Mouse (Mus musculus): ENCODE data around the gene Tenm3.

Tenm3 gene

DNA sequence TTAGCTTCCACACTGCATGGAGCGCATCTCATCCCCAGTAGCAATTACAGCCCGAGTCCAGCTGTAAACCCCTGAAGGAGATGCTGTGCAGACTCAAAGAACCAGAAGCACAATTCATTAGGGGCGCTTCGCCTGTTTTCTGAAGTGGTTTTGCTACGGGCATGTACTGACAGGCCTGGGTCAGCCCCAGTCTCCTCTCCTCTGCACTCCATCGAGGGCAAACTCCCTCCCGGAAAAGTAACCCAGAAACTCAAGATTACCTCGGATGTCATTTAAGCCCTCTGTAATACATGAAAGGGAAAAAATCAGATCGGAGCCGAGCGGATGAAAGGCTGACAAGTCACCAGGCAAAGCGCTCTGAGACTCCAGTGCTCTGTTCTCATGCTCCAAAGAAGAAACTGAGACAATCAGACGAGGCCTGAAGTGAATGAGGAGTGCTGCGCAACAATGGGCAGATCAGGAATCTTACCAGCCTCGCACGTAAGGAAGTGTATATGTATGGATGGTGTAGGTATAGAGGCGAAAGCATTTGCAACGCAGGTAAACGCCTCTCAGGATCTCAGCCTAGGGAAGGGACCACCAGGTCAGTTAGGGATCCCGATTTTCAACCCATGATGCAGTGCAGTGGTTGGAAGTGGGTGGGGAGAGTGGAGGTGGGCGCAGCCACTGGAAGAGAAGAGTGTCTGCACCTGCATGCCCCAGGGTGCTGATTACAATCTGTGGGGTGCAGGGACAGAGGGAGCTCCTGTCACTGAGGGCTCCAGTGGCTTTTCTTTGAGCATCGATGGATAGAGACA is 387.2 kb downstream of the Tenm3 start:
- no peak for DNase-seq (ENCODE audit: low spot score in 2 of 2)

DNA sequence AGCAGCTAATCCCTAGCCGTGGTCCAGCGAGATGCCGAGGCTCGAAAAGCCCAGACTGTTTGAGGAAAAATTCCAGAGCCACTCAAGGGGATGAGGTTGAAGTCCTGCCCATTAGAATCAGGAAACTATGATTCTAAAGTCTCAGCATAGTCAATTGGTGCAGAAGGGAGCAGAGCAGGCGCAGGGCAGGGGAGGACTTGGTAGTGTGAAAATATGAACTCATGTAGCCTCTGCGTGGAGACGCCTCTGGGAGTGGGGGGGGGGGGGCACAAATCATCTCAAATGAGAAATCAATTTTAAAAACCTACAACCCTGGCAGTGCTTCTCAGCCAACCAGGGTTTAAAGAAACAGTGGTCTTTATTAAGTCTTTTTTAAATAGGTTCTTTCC is 392.5 kb downstream of the Tenm3 start:
- DNase-seq (ENCODE audit: low spot score in 2 of 2), result no peak

DNA sequence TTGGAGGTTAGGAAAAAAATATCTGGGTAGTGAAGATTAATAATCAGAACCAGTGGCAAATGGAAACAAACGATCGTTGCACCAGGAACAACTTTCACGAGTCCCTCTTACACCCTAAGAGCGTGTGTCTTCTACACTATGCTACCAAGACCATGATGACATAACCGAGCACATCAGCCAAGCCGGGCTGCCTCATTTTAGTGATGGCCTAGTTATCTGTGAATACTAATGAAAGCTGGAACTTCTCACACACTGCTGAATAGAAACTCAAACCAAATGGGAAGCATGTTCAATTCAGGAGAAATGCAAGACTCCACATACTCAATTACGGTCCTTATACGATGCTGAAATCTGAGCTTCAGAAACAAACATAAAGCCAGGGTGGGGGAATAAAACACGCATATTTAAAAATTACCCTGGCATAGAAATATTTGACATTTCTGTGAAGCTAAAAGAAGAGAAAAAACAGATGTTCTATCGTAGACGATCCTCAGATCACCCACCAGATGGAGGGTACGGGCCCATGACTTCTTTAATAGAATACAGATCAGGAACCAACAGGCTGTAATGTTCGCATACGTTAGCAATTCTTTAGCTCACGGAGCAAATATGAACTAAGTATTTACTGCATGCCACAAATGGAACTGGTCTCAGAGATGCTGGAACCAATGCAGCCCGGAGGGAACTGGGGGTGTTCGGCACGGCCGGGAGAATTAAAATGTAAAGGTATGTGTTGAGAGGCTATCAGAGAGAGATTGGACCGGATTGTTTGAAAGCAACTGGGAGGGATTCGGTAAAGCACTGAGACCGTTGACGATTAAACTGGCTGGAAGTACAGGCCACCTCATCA is 393.1 kb downstream of the Tenm3 start:
- DNase-seq (ENCODE audit: low spot score in 2 of 2), result no peak

DNA sequence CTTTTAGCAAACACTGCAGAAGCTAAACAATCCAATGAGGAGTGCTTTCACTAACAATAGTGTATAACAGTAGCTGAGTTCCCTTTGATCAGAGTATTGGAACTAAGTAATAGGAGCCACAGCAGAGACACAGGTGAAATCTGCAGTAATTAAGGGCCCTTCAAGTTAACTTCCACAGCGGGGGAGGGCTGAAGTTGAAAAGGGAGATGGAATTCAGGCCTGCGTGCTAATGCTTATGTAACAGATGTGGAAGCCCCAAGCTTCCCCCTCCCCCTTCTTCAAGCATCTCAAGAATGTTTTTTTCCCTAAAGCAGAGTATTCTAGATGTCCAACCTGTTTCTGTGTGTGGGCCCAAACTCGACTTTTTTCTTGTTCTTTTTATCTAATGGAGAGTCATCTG is 394.1 kb downstream of the Tenm3 start:
- no peak for DNase-seq (ENCODE audit: low spot score in 2 of 2)

DNA sequence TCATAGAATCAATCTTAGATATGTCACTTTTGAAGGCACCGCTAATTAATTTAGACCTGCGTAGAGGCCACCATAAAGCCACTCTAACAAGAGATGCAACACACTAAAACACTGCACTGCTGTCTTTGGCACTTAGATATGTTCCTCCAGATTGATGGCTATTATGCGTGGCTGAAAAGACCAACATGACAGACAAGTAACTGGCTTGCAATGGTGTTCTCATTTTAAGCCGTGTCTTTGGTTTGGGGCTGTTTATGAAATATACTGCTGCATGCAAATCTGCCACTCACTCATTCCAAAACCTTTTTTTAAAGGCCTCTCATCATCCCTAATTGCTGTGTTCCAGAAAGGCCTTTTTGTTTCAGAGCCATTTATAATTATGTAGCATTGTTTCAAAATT is 398.1 kb downstream of the Tenm3 start:
- no peak for DNase-seq (ENCODE audit: low spot score in 2 of 2)

DNA sequence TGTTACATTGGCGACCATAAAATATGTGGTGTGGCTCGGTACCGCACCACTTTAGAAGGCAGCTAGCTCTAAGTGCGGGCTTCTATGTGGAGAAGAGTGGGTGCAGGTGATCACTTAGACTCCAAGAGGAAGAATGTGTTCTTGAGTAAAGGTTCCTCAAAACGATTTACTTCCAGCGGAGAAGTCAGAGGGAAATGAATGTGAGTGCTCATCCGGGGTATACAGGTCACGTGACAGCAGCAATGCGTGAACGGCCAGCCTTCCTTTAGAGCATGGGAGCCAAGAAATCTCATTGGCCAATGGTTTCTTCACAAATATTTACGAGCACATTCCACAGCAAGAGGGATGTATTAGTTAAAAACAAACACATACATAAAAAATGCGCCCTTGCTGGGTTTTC is 404.3 kb downstream of the Tenm3 start:
- DNase-seq (ENCODE audit: low spot score in 2 of 2), result no peak

DNA sequence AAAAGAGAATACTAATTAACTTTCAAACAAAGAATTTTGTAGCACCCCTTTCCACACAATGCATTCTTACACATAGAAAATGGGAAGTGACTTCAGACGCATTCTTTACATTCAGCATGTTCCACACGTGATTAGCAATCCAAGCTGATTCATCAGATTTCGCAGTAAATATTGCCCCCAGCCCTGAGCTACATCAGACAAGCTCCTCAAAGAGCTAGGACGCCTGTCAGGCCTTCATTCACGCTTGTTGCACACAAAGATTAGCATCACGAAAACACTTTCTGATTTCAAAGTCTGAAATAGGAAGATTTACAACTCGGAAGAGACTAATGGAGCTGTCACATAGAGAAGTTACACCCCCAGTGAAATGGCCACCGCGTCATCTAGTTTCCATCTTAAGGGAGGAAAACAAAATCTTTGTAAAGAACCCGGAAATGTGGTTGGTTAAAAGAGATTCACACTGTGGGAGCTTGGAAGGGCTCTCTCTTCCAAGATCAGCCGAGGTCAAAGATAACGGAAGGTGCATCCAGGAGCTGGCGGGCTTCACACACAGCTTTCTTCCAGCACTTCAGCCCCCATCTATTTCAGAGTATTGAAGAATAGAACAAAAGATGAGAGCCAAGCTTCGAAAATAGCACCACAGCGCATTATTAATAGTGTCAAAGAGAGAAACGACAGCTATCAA is 406.1 kb downstream of the Tenm3 start:
- no peak for DNase-seq (ENCODE audit: low spot score in 2 of 2)

DNA sequence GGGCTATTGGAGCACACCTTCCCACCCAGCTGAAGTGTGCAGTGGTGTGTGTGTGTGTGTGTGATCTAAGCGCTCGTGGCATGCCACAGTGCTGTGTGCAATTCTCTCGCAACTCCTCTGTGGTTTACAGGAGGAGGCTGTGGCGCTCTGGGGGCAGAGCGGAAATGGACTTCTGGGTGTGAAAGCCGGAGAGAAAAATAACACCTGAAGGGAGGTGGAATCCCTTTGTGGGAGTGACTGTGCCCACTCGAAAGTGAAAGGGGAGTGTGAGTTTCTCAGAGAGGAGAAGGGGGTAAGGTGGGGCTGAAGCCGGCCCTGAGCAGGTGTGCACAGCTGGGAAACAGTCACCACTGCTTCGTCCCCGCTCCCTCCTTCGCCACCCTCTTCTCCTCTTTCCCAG is 418.6 kb downstream of the Tenm3 start:
- no peak for DNase-seq (ENCODE audit: low spot score in 2 of 2)

DNA sequence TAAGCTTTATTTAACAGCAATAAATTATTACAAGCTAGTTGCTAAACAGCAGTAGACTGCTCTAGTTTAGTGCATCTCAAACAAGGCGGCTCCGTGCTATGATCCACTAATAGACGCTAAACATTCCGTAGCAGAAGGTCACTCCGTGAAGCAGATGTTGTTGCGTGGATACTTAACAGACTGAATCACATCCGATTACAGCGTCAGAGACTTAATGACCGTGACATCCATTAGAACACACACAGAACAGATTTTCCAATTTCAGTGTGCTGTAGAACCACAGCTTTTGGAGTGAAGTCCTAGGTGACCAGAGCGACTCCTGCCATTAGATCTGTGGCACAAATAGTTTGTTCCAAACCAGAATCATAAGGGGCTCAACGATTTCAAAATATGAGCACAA is 426.0 kb downstream of the Tenm3 start:
- no peak for DNase-seq (ENCODE audit: low spot score in 2 of 2)

DNA sequence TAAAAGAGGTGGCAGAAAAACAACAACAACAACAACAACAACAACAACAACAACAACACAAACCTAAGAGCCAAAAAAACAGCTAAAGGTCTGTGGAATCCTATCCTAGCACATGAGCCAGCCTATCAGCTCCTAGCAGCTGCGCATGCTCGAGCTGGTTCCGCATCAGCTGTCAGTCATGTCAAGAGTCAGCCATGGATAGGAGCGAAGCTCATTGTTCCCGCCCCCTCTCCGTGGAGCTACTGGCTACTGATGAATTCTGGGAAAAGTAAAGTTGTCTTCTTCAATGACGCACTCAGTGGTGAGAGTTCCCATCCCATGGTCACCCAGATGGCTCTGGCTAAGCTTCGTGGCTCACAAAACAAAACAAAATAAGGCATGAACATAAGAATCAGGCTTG is 432.8 kb downstream of the Tenm3 start:
- no peak for DNase-seq (ENCODE audit: low spot score in 2 of 2)

DNA sequence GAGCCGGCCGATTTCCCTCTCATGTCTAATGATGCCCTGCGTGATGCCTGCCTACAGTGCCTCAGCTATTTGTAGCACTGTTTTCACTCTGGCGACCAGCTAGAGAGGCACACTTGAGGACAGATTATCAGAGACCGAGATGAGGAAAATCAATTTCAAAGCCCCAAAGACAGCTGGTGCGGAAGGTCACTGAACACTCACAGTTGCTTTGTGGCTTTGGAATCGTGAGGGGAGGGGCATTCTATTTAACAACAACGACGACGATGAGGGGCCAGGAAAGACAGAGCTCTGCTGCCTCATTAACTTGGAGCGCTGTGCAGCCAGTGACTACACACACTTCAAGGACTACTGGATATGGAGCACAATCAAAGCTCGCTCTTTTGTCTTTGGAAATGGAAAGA is 443.2 kb downstream of the Tenm3 start:
- no peak for DNase-seq (ENCODE audit: low spot score in 2 of 2)

DNA sequence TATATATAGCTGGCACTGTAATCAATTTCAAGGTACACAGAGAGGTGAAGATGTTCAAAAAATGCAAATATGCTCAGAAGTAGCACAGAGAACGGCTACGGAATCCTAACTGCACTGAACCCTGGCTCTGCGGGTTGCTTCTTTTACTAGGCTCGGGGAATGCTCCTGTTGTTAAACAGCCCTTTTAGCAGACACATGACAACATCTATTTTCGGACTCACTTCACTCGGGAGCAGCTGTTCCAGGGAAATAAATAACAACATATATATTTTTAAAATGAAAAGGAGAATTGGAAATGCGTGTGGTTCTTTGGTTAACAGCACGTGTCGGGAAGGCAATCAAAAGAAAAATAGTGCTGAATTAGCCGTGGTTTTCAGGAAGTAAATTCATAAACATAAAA is 457.9 kb downstream of the Tenm3 start:
- no peak for DNase-seq (ENCODE audit: low spot score in 2 of 2)

DNA sequence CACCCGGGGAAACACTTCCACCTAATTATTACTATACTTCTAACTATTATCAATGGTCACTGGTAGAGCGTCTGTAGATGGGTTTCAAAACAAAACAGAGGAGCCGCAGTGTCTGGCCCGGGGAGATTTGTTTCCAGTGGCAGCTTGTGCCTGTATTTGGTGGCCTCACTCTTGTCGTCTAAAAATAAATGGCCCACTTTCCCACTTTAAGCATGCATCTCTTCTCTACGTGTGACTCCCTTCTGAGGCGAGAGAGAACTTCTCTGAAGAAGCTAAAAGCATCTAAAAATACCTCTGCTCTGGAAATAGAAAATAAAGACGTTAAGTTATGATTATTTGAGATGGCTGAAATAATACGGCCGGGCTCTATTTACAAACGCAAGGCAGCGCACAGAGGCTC is 463.7 kb downstream of the Tenm3 start:
- no peak for DNase-seq (ENCODE audit: low spot score in 2 of 2)

DNA sequence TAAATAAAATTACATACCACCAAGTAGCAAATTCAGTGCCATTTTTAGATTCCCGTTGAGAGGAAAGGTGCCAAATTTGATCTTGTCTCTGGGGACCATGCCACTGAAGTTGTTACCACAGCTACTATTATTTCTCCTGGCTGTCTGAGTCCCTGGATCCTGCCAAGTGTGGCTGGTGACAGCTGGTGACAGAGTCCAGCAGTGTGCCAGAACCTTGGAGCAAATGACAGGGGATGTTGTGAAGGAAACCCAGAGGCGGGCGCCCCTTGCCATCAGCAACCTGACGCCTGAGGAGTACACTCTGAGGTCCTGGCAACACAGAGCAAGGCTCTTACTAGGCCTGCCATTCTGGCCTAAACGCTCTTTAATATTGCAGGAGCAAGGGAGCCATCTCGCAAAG is 467.0 kb downstream of the Tenm3 start:
- peak in 1 of 2 experiments; percentile 20 for DNase-seq (ENCODE audit: low spot score in 2 of 2)

DNA sequence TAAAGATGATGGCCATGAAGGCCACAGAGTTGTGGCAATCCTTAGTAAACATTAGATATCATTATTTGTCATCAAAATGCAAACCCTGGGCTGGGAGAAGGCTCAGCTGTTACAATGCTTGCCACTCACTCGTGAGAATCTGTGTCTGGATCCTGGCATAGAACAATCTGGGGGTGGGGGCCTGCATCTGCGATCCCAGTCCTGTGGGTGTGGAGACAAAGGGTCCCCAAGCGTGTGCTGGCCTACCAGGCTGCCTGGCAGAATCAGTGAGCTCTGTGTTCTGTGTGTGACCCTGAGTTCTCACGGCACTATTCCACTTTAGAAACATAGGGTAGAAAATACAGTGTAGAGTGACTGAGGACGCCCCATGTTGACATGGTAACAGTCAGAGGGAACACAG is 468.6 kb downstream of the Tenm3 start:
- no peak for DNase-seq (ENCODE audit: low spot score in 2 of 2)

DNA sequence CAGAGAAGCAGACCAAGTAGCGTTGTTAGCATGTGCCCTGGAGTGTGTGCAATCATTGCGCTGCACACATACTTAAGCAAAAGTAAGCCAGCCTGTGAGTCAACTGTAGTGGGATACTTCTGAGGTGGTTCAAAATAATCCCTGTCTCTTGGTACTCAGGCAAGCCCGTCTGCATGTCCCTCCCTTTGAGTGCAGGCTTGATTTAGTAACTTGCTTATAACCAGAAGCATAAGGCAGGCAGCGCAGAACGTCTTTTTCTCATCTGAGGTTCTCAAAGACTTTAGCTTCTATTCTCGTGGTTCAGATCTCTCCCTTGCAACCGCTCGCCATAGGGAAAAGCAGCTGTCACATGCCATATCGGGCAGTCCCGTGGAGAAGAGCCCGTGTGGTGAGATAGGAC is 470.3 kb downstream of the Tenm3 start:
- DNase-seq (ENCODE audit: low spot score in 2 of 2), result no peak

DNA sequence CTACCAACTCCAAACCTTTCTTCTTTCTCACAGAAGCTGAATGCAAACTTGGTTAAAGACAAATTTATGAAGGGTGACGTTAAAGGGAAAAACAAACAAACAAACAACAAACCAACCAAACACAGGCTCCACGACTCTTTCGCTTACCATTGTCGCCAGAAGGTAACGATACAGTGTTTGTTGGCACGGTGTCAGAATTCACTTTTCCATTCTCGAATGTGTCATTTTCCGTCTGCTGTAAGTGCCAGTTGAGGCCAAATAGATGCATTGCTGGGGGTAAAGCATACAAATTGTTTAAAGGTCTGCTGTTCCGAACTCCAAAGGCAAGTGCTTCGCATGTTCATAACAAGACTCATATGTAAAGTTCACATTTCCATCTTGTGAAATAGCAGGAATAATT is 476.6 kb downstream of the Tenm3 start:
- DNase-seq (ENCODE audit: low spot score in 2 of 2), result no peak

DNA sequence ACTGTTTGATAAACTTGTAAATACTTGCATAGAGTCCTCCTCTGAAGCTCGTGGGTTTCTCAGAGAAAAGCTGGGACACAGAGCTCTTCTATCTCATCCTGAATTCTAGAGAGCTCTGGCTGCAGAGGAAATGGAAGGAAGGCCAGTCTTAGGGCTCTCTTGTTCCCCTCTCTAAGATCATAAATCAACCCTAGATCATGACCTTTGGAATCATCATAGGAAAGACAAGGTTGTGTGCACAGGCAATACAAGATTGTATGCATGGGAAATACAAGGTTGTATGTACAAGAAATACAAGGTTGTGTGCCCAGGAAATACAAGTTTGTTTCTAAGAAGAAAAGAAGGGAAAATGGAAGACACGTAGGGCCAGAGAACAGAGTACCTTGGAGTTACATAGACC is 486.9 kb downstream of the Tenm3 start:
- no peak for DNase-seq (ENCODE audit: low spot score in 2 of 2)

DNA sequence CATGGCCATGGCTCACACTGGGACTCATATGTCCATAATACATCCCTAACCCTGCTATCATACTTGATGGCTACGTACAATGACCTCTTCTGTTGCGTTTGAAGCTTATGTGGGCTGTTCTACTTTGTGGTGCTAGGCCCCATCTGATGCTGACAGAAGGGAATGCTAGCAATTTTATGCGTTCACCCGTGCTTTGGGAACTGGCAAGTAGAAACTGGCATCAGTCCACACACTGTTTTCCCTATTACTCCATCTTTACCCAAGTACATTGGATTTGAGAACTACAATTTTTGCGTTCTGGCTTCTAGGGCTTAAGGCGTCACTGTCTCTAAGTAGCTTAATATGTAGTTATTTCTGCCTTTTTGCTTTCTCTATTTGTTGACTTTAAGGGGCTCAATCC is 490.3 kb downstream of the Tenm3 start:
- DNase-seq (ENCODE audit: low spot score in 2 of 2), result no peak

DNA sequence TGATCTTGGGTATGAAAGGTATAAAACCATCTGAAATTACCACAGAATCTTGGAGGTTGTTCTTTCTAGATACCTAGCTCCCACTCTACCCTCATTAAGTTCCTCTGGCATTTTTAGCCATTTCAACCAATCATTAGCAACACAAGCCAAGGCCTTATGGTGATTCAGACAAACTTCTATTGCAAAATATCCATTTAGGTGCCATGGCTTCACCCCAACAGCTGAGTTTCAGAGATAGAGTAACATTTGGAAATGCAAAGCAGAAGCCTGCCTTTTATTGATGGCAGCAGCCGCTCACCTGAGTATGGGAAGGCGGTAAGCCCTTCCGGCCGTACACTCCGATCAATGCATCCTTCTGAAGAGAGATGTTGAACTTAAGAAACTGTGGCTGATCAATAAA is 494.9 kb downstream of the Tenm3 start:
- DNase-seq (ENCODE audit: low spot score in 2 of 2), result no peak

DNA sequence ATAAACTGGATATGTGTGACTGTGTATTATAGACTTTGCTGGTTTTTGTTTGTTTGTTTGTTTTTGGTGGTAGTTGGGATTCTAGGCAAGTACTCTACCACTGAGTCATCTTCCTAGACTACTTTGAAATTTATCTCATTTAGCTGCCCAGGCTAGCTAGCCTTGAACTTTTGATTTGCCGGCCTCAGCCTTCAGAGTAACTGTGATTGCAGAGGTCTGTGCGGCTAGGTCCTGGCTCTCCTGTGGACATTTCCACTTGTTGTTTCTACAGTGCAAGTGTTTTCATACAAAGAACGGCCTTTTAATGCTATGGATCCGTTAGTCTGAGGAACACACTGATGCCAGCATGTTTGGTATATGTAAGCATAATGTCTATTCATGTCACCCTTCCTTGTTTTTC is 495.4 kb downstream of the Tenm3 start:
- DNase-seq (ENCODE audit: low spot score in 2 of 2), result no peak

DNA sequence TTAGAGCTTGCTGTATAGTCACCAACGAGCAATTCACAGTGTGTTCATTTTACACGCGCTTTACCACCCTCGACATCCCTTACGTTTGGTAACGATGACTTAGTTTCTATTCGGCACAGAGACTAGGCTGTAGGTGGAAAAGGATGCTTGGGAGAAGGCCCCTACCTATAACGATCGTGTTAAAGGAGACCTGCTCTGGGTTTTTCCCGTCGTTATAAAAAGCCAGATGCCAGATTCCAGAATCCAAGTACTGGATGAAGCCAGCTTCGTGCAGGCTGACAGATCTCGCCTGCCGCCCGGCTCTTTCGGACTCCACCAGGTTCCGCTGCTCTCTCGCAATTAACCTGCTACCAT is 500.7 kb downstream of the Tenm3 start:
- DNase-seq (ENCODE audit: low spot score in 2 of 2), result no peak
